Mouse (Mus musculus): Measurements from ENCODE around the gene Nol9.

GRCm38 (mm10) chr4:152041924-152042641, 3.0 kb downstream of the Nol9 start:
- TF ChIP-seq CTCF (conservative IDR thresholded peaks at IDR 0.05; ENCODE audit: insufficient read depth, insufficient read length, low read depth, low read length) (no peak), POLR2A (IDR thresholded peaks at IDR 0.05; ENCODE audit: low read depth, low read length) (no peak)
